Mouse (Mus musculus) gonadal fat pad, adult 2 months (tissue): ENCODE measurements around the gene Fam19a2. TPM values are rescaled to one million over a fixed set of nuclear protein-coding genes. Genes with fewer than 3 reads are reported as not detected.

ENCODE experiments used
- DNase-seq: peaks from one replicate; pipeline ENCODE4 v3.0.0-alpha.2; 2012; ENCODE audit warnings: low read depth
- polyA plus RNA-seq: library from polyadenylated mRNA; depleted of rRNA; stranded (reverse); fragments of >200 nt; gene quantifications from 2 replicates; pipeline ENCODE4 v1.2.3, GENCODE M21; 2012

The Fam19a2 gene
- polyA plus RNA-seq, 1 experiment: not detected

GRCm38 (mm10) chr10:123570616-123571188, 306.9 kb downstream of the Fam19a2 start:
- no peak for DNase-seq

DNA sequence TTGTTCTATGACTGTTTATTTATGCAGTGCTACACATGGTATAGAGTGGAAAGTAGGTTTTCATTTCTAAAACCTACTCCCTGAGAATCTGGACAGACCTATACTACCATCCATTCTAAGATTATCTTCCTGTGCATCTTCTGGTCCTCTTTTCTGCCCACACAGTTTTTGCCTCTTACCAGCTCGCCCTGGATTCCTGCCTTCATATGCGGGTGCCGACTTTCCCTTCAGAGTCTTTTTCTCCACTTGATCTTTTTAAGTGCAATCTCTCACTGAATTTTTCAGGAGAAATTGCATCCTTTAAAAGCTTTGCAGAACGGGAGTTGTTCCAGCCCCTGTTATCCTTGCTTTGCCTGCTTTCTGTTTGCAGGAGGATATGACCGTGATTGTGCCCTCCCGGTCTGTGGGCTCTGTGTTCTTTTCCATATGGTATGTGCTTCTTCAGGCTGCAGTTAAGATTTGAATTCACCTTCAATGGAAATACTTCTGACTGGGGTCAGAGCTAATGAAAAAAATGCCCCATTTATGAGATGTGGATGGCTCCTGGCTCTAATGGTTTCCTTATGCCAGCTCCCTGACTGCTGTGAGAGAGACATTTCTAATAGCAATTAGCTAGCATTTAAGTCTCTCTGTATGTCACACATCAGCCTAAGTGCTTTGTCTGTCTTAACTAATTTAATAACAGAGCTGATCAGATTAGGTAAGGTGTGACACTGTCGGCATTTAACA, 308.7 kb downstream of the Fam19a2 start:
- DNase-seq: no peak

DNA sequence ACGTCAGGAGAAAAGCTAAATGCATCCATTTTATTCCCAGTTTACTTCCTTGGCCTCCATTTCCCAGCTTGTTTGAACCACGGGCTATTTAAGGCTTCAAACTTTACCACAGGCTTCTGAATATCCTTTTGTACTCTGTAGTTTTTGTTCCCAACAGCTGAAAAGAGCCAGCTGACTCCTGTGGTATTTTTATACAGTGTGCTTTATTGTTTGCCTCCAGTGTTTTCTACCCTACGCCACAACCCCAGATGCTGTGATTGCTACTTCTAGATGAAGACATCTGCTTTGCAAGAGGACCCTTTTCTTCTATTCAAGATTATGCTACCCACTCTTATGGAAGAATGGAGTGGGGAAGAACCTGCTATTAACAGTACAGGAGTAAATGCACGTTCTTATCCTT, 314.0 kb downstream of the Fam19a2 start:
- DNase-seq: no peak

GRCm38 (mm10) chr10:123579012-123579411, 315.2 kb downstream of the Fam19a2 start:
- no peak for DNase-seq

GRCm38 (mm10) chr10:123595043-123595442, 331.2 kb downstream of the Fam19a2 start:
- DNase-seq: no peak

DNA sequence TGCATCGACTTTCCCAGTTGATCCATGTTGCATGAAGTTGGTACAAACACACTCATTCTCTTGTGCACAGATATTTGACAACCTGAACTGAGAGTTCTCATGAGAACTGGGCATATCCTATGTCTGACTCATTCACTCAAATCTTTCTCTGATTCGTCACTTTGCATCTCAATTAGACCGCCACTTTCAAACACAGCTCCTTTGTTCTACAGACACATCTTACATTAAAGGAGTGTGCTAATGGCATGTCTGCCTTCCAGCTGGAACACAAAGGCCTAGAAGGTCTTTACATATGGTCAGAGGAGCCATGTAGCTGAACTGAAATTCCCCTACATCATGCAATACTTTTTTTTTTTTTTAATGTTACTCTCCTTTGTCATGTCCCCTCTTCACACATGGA, 333.3 kb downstream of the Fam19a2 start:
- no peak for DNase-seq

DNA sequence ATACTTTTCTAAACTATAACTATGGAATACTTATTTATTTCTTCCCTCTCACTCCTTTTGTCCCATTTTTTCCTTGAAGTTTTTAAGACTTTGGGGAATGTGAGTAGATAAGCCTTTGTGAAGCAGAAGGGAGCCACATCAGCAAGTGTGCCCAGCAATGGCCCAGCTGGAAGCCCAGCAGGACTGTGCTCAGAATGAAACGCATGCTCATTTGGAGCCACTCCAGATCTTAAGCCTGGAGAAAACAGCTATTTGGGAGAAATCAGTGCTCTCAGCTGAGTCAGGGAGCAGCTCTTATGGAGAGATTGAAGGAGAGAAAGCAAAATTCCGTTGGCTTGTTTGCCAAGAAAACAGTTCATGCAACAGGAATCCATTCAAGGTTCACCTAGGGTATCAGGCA, 341.9 kb downstream of the Fam19a2 start:
- no peak for DNase-seq

GRCm38 (mm10) chr10:123626691-123627090, 362.9 kb downstream of the Fam19a2 start:
- no peak for DNase-seq

DNA sequence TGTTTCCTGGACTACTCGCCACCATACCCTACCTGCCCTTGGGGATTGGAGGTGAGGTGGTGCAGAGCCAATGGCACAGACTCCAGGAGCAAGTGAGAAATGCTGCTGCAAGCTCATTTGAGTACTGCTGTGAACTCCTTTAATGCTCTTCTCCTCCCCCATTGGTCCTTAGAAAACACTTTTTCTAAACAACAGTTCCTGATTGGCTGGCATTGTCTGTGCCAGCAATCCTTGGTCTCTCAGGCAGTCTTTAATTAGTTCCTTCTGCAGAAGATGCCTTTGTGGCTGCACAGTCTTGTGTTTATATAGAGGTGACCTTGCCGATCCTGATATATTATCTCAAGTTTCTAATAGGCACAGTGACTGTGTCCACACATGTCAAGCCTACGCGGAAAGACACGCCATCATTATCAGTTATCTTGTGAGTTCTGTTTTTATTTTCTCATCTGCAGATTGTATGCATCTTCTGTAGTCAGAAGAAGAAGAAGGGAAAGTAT, 365.5 kb downstream of the Fam19a2 start:
- no peak for DNase-seq

GRCm38 (mm10) chr10:123632029-123632428, 368.2 kb downstream of the Fam19a2 start:
- DNase-seq: no peak

GRCm38 (mm10) chr10:123636655-123637054, 372.9 kb downstream of the Fam19a2 start:
- DNase-seq: no peak

GRCm38 (mm10) chr10:123637496-123637895, 373.7 kb downstream of the Fam19a2 start:
- no peak for DNase-seq

DNA sequence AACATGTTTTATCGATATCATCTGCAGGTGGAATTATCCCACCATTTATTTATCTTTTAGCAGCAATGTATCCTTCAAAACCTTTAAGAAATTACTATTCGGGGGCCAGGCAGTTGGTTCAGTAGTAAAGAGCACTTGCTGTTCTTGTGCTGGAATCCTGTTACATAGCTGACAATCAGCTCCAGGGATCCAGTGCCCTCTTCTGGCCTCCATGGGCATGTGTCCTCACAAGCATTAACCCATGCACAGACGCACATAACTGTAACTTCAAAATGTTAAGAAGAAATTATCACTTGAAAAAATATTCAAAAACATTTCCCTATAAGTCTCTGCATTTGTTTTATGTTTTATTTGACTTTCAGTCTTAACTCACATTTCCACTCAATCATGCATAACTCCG, 381.8 kb downstream of the Fam19a2 start:
- DNase-seq: no peak

GRCm38 (mm10) chr10:123671208-123671607, 407.4 kb downstream of the Fam19a2 start:
- DNase-seq: no peak

GRCm38 (mm10) chr10:123678284-123678864, 414.6 kb downstream of the Fam19a2 start:
- DNase-seq: no peak

DNA sequence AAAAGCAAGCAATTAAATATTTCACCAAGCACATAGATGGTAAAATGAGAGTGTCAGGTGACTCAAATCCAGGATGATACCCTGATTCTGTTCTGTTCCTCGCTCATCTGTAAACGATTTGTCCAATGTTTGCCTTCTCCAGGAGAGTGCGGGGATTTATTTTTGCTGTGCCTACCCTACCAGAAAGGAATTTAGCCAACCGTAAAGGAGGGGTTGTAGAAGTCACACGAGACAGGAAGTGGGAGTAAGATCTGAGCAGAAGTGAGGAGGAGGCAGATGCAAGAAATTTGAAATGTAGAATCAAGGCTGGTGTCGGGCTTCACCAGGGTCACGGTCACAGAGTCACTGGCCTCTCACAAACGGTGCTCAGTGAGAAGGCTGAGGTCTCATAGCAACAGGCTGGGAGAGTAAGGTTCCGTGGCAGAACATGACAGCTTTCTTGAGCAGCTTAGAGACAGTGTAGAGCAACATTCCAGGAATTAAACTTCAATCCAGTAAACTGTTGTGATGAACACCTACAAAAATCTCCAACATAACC, 419.0 kb downstream of the Fam19a2 start:
- DNase-seq: no peak

DNA sequence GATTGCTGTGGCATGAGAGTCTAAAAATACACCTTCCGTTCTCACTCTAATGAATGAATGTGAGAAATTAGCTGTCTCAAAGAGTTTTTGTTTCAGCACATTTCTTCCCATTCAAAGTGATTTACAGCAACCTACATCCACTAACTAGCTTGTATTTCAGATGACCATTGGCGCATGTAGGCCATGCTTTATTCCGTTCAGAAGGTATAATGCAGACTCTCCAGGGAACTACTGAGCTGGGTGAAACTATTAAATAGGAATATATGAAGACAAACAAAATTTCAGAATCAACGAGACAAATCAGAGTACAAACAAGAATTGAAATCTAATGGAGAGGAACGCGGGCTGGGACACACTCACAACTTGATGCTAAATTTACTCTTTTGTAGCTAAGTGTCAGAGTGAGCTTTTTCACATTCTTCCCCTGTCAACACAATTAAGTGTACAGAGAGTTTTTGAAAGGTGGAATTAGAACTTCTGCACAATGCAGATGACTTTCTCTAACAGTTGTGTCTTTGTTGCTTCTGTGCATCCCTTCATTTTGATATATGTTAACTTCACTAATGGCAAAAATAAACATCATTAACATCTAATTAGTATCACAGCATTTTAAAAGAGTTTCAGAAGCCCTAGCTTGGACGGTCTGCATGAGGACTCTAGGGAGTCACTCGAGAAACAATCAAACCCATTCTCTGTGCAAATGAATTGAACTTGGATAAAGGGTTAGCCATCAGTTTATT, 428.6 kb downstream of the Fam19a2 start:
- DNase-seq: no peak

DNA sequence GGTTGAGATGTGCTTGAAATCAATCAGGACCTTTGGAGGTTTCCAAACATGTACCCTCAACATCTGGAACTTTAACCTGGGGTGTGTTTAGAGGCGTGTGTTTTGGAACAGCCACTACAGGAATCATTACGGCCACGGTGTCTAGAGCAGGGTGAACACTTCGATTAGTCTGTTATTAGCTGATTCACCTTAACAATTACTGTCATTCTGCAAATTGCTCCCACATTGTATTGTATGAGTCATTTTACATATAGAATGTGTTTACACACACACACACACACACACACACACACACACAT, 429.1 kb downstream of the Fam19a2 start:
- DNase-seq: no peak

DNA sequence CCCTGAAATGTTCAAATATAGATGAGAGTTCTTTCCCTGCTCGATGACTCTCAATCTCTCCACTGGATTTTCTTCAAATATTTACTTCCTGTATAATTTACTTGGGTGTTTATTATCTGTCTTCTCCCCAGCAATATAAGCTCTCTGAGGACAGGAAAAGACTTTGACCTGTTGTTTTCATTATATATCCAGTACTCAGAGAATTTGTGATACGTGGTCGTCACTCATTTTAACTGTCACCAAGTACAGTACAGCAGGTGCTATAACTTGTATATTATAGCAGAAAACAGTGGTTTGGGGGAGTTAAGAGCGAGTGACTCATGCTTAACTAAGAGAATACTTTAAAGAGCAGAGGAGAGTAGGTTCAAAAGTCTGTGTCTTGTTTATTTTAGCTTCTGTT, 438.8 kb downstream of the Fam19a2 start:
- DNase-seq: no peak

- DNase-seq: no peak
These were observed 443.2 kb downstream of the Fam19a2 start for GRCm38 (mm10) chr10:123707026-123707425.

DNA sequence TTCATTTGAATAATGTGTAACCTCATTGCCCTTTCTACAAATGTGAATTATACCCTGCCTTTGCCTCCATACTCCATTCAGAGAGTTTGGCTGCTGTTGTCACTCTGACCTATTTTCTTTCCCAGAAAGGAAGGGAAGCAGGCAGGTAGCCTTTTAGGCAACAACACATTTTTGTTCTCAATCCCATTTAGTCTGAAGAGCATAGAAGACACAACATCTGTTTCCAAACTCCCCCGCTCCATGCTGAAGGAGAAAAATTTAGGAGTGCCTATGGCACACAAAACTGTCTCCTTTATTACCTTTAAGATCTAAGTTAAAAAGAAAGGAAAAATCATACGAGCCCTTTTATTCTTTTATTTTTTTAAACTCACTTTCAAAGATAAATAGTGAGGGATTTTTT, 446.9 kb downstream of the Fam19a2 start:
- no peak for DNase-seq

DNA sequence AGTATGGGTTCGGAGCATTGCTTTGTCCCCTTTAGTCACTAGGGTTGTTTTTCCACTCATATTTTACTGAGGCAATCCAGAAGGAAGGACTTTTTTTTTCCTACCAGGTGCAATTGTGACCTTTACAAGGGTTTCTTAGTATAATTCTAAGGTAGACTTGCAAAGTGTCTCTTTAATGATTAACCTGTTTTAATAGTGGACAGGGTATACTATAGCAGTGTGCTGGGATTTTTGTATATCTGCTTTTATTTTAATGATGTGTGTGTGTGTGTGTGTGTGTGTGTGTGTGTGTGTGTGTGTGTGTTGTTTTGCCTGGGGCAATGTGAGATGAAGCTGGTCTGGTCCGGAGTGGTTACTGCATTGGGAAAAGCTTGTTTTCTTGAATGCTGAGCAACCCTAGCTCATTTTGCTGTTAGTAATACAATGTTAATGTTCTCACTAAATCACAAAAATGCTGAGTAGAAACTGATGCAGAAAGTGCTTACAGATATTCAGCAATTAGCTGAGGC, 458.2 kb downstream of the Fam19a2 start:
- no peak for DNase-seq
